Mouse (Mus musculus): Measurements from ENCODE around the gene Eif4g1. TPM values are rescaled to one million over a fixed set of nuclear protein-coding genes. Genes with fewer than 3 reads are reported as not detected.
A peak's percentile ranks its signal among the peaks of the same experiment; 100 is the strongest.

The Eif4g1 gene
- polyA plus RNA-seq, 1 experiment: 125 TPM

GRCm38 (mm10) chr16:20628871-20629391, 39.2 kb upstream of the Eif4g1 start:
- WGBS: 71% methylated on average over 11 of the region's 11 CpGs
- TF ChIP-seq CTCF (IDR thresholded peaks at IDR 0.05; ENCODE audit: control insufficient read depth, insufficient read depth, low read length) (no peak), POLR2A (IDR thresholded peaks at IDR 0.05; ENCODE audit: borderline replicate concordance, control insufficient read depth, low read depth, low read length) (no peak)
- no peaks in the 10 kb centered on the region for H3K4me1 ChIP-seq (ENCODE audit: control insufficient read depth, insufficient read depth, low read length)

GRCm38 (mm10) chr16:20629731-20630634, 38.1 kb upstream of the Eif4g1 start, which contains the start of gene Ece2:
Ece2 (plus strand) TSS chr16:20629828.
- 10% methylated on average over 54 of the region's 54 CpGs for WGBS
- no peak within 1 kb of the TSS for H3K4me3 ChIP-seq (replicated peaks; ENCODE audit: control insufficient read depth, low read depth, low read length)
- H3K4me1 ChIP-seq (ENCODE audit: control insufficient read depth, insufficient read depth, low read length): no peaks in the 10 kb centered on the region
- no peak for TF ChIP-seq CTCF (IDR thresholded peaks at IDR 0.05; ENCODE audit: control insufficient read depth, insufficient read depth, low read length)
- no peak; the same call in 1 of the 2 replicates for TF ChIP-seq POLR2A (IDR thresholded peaks at IDR 0.05; ENCODE audit: borderline replicate concordance, control insufficient read depth, low read depth, low read length)
- H3K27ac ChIP-seq (ENCODE audit: control insufficient read depth, insufficient read depth, low read depth, low read length, poor library complexity): no peak within 1 kb of the TSS

More at GRCm38 (mm10) chr16:20628871-20629391, 39.2 kb upstream of the Eif4g1 start:
- Histone ChIP-seq H3K27ac (ENCODE audit: control insufficient read depth, insufficient read depth, low read depth, low read length, poor library complexity) (no peak overlapping the region), H3K4me3 (replicated peaks; ENCODE audit: control insufficient read depth, low read depth, low read length) (no peak overlapping the region)

GRCm38 (mm10) chr16:20637410-20637809, 30.7 kb upstream of the Eif4g1 start:
- 72% methylated on average over 8 of the region's 8 CpGs for WGBS
- H3K4me3 ChIP-seq (replicated peaks; ENCODE audit: control insufficient read depth, low read depth, low read length): no peak overlapping the region
- H3K4me1 ChIP-seq (ENCODE audit: control insufficient read depth, insufficient read depth, low read length): no peaks in the 10 kb centered on the region
- no peak for TF ChIP-seq CTCF (IDR thresholded peaks at IDR 0.05; ENCODE audit: control insufficient read depth, insufficient read depth, low read length)
- no peak for TF ChIP-seq POLR2A (IDR thresholded peaks at IDR 0.05; ENCODE audit: borderline replicate concordance, control insufficient read depth, low read depth, low read length)
- H3K27ac ChIP-seq (ENCODE audit: control insufficient read depth, insufficient read depth, low read depth, low read length, poor library complexity): no peak overlapping the region

- no peak for TF ChIP-seq CTCF (IDR thresholded peaks at IDR 0.05; ENCODE audit: control insufficient read depth, insufficient read depth, low read length)
- H3K4me3 ChIP-seq (replicated peaks; ENCODE audit: control insufficient read depth, low read depth, low read length): no peak overlapping the region
- H3K27ac ChIP-seq (ENCODE audit: control insufficient read depth, insufficient read depth, low read depth, low read length, poor library complexity): no peak overlapping the region
- 77% methylated on average over 8 of the region's 8 CpGs for WGBS
- H3K4me1 ChIP-seq (ENCODE audit: control insufficient read depth, insufficient read depth, low read length): no peaks in the 10 kb centered on the region
Measured at GRCm38 (mm10) chr16:20638367-20638766, 29.7 kb upstream of the Eif4g1 start.

- Histone ChIP-seq H3K4me1 (ENCODE audit: control insufficient read depth, insufficient read depth, low read length) (no peaks in the 10 kb centered on the region), H3K27ac (ENCODE audit: control insufficient read depth, insufficient read depth, low read depth, low read length, poor library complexity) (no peak overlapping the region), H3K4me3 (replicated peaks; ENCODE audit: control insufficient read depth, low read depth, low read length) (no peak overlapping the region)
- TF ChIP-seq CTCF (IDR thresholded peaks at IDR 0.05; ENCODE audit: control insufficient read depth, insufficient read depth, low read length): peak; percentile 63
- no peak for TF ChIP-seq POLR2A (IDR thresholded peaks at IDR 0.05; ENCODE audit: borderline replicate concordance, control insufficient read depth, low read depth, low read length)
- 2% methylated on average over 8 of the region's 8 CpGs for whole genome bisulfite sequencing
Measured at GRCm38 (mm10) chr16:20642161-20642560, 26.0 kb upstream of the Eif4g1 start.

- H3K27ac ChIP-seq (ENCODE audit: control insufficient read depth, insufficient read depth, low read depth, low read length, poor library complexity): no peak overlapping the region
- no peak overlapping the region for H3K4me3 ChIP-seq (replicated peaks; ENCODE audit: control insufficient read depth, low read depth, low read length)
- TF ChIP-seq POLR2A (IDR thresholded peaks at IDR 0.05; ENCODE audit: borderline replicate concordance, control insufficient read depth, low read depth, low read length) (no peak), CTCF (IDR thresholded peaks at IDR 0.05; ENCODE audit: control insufficient read depth, insufficient read depth, low read length) (no peak)
Measured at GRCm38 (mm10) chr16:20643911-20644310, 24.2 kb upstream of the Eif4g1 start.

GRCm38 (mm10) chr16:20651076-20651946, 16.8 kb upstream of the Eif4g1 start, which contains the start of gene Psmd2:
Psmd2 (plus strand) TSS chr16:20651652.
- WGBS: under 1% methylated on average over 46 of the region's 46 CpGs
- Histone ChIP-seq H3K4me3 (replicated peaks; ENCODE audit: control insufficient read depth, low read depth, low read length) (peak within 1 kb of the TSS; percentile 79), H3K27ac (ENCODE audit: control insufficient read depth, insufficient read depth, low read depth, low read length, poor library complexity) (peak within 1 kb of the TSS; percentile 2; the same call in 1 of the 2 replicates), H3K4me1 (ENCODE audit: control insufficient read depth, insufficient read depth, low read length) (no peaks in the 10 kb centered on the region; the same call in 1 of the 2 replicates)
- TF ChIP-seq POLR2A (IDR thresholded peaks at IDR 0.05; ENCODE audit: borderline replicate concordance, control insufficient read depth, low read depth, low read length) (peak; percentile 90; the same call in 1 of the 2 replicates), CTCF (IDR thresholded peaks at IDR 0.05; ENCODE audit: control insufficient read depth, insufficient read depth, low read length) (no peak)

More at GRCm38 (mm10) chr16:20643911-20644310, 24.2 kb upstream of the Eif4g1 start:
- whole genome bisulfite sequencing: 76% methylated on average over 7 of the region's 7 CpGs
- no peaks in the 10 kb centered on the region for H3K4me1 ChIP-seq (ENCODE audit: control insufficient read depth, insufficient read depth, low read length)
